Mouse (Mus musculus) frontal cortex, adult (tissue): ENCODE measurements at regions not wholly inside any gene's neighbourhood (a gene's known extent, or its start where the extent isn't known, plus 50 kb on each side); places are given as distances from the start of the nearest gene placed in this dataset.
A peak's percentile ranks its signal among the peaks of the same experiment; 100 is the strongest.

Experiments
- ATAC-seq: cut with Nextera tagmentation; 2 replicates; pipeline ENCODE4 v1.9.2; 2017; ENCODE audit warnings: mild to moderate bottlenecking, moderate library complexity, mixed read lengths; ENCODE audit not compliant: low TSS enrichment

GRCm38 (mm10) chr2:51448121-51448520 is 179.2 kb upstream of the Tas2r134 start:
- ATAC-seq, result no peak

GRCm38 (mm10) chr2:51447616-51448015 is 179.7 kb upstream of the Tas2r134 start:
- ATAC-seq, result no peak

GRCm38 (mm10) chr2:51444386-51445080 is 182.8 kb upstream of the Tas2r134 start:
- ATAC-seq, result no peak

GRCm38 (mm10) chr2:51443946-51444345 is 183.4 kb upstream of the Tas2r134 start:
- ATAC-seq, result no peak

- no peak for ATAC-seq
These were observed 188.3 kb upstream of the Tas2r134 start for GRCm38 (mm10) chr2:51439047-51439446.

GRCm38 (mm10) chr2:51436590-51436989 is 190.7 kb upstream of the Tas2r134 start:
- no peak for ATAC-seq

GRCm38 (mm10) chr2:51431564-51431963 is 195.7 kb upstream of the Tas2r134 start:
- ATAC-seq, result no peak

GRCm38 (mm10) chr2:51429716-51430115 is 197.6 kb upstream of the Tas2r134 start:
- ATAC-seq, result no peak

- ATAC-seq, result no peak
These were observed 204.9 kb upstream of the Tas2r134 start for GRCm38 (mm10) chr2:51422442-51422841.

- no peak for ATAC-seq
These were observed 209.2 kb upstream of the Tas2r134 start for GRCm38 (mm10) chr2:51417908-51418690.

- ATAC-seq, result no peak
These were observed 238.9 kb upstream of the Tas2r134 start for GRCm38 (mm10) chr2:51388390-51388789.

GRCm38 (mm10) chr2:51387136-51387535 is 238.2 kb upstream of the Rnd3 start:
- peak; percentile 94 for ATAC-seq

GRCm38 (mm10) chr2:51376597-51376996 is 227.7 kb upstream of the Rnd3 start:
- no peak for ATAC-seq

GRCm38 (mm10) chr2:51374636-51375035 is 225.7 kb upstream of the Rnd3 start:
- ATAC-seq, result no peak

GRCm38 (mm10) chr2:51372771-51373170 is 223.9 kb upstream of the Rnd3 start:
- ATAC-seq, result no peak

GRCm38 (mm10) chr2:51362825-51363616 is 214.1 kb upstream of the Rnd3 start:
- peak; percentile 78 for ATAC-seq

- ATAC-seq, result no peak
These were observed 206.4 kb upstream of the Rnd3 start for GRCm38 (mm10) chr2:51355281-51355680.

- no peak for ATAC-seq
These were observed 205.9 kb upstream of the Rnd3 start for GRCm38 (mm10) chr2:51354800-51355199.

GRCm38 (mm10) chr2:51349614-51350013 is 200.7 kb upstream of the Rnd3 start:
- no peak for ATAC-seq

- ATAC-seq, result no peak
These were observed 199.9 kb upstream of the Rnd3 start for GRCm38 (mm10) chr2:51348774-51349173.

- ATAC-seq, result no peak
These were observed 198.2 kb upstream of the Rnd3 start for GRCm38 (mm10) chr2:51347086-51347485.

- no peak for ATAC-seq
These were observed 193.5 kb upstream of the Rnd3 start for GRCm38 (mm10) chr2:51342421-51342820.
